Comparison of ENCODE assay signal across 9 mouse cellular contexts in genomic region chr4:149075871-149076575, GRCm38 (mm10). TPM values are rescaled to one million over a fixed set of nuclear protein-coding genes. Genes with fewer than 3 reads are reported as not detected.
A peak's percentile ranks its signal among the peaks of the same experiment; 100 is the strongest.
DNase-seq lines count a peak whose midpoint lies in the region; ATAC-seq lines count a peak whose summit lies in the region.
"Had no signal": no experiment of that assay in that cellular context is flagged by ENCODE, and none has a peak within 500 bp of the region (broad histone marks: within the 10 kb centered on the region; RNA-seq: fewer than 3 reads in every experiment).

No protein-coding gene starts in this region.

- peaks cover 13% of the 10 kb centered on the region; the same call in 1 of the 2 replicates for H3K36me3 ChIP-seq in intestine, embryonic 14.5 days (ENCODE audit: control insufficient read depth, insufficient read depth, low read length)

- peak; percentile 69 for ATAC-seq in intestine, embryonic 14.5 days (replicated peaks; ENCODE audit: low FRiP score, low TSS enrichment, low read depth)
- ATAC-seq in megakaryocyte-erythroid progenitor cell, adult 5-6 weeks (replicated peaks; ENCODE audit: low FRiP score, low TSS enrichment, poor library complexity, severe bottlenecking) = peak; percentile 94

- H3K4me3 ChIP-seq in intestine, embryonic 14.5 days (ENCODE audit: low read depth, low read length) = no peak overlapping the region
- H3K4me3 ChIP-seq: myocyte had no signal

- H3K27ac ChIP-seq in intestine, embryonic 14.5 days (ENCODE audit: low read depth) = 0 out of 2 replicates have a peak overlapping the region, but pooled peaks have one; percentile 25

- WGBS in intestine, embryonic 14.5 days = 28% methylated on average over 10 of the region's 10 CpGs

- H3K9me3 ChIP-seq in intestine, embryonic 14.5 days (ENCODE audit: control insufficient read depth, low read length) = no peaks in the 10 kb centered on the region

- H3K27me3 ChIP-seq in intestine, embryonic 14.5 days (replicated peaks; ENCODE audit: control insufficient read depth, insufficient read depth, low read length) = no peaks in the 10 kb centered on the region

- intact Hi-C loops in left cerebral cortex, postnatal 10 days (cut with DNase I) = no loop called here

- H3K4me2 ChIP-seq in intestine, embryonic 14.5 days (ENCODE audit: low read length) = no peak overlapping the region

- H3K4me1 ChIP-seq in intestine, embryonic 14.5 days (replicated peaks; ENCODE audit: control insufficient read depth, insufficient read depth, low read length) = no peaks in the 10 kb centered on the region; the same call in 1 of the 2 replicates

- no peak overlapping the region for H3K9ac ChIP-seq in intestine, embryonic 14.5 days (ENCODE audit: low read length)

- DNase-seq in adipocyte (ENCODE audit: low spot score) = peak; percentile 70
- DNase-seq in embryo, embryonic 10 days (ENCODE audit: low spot score) = peak; percentile 83
- peak; percentile 50 for DNase-seq in gastrocnemius, postnatal 25 days
- DNase-seq in intestine, embryonic 14.5 days (ENCODE audit: low spot score) = peak; percentile 83
- peak; percentile 59 to 64 for DNase-seq in left cerebral cortex, postnatal 10 days (ENCODE audit: extremely low spot score in 1 of 2, low spot score in 2 of 2)
- peak; percentile 62 for DNase-seq in right cerebral cortex, postnatal 25 days
- peak; percentile 90 for DNase-seq in yolk sac, embryonic 10.5 days (ENCODE audit: low spot score)

RNA-seq across cellular contexts. Expression of gene Pex14, which starts 23.7 kb away (rescaled TPM):
- total RNA-seq in gastrocnemius, postnatal 25 days (2021) = 10 to 100 TPM; 17.5 to 18.8 TPM
- polyA plus RNA-seq in intestine, embryonic 14.5 days (2014; fragmentation: Nextera tagmentation; extraction: Ambion mirVana) = 43.9 and 46.0 TPM in 2 replicates
- total RNA-seq in left cerebral cortex, postnatal 10 days (2021) = 10 to 100 TPM; 34.8 to 36.9 TPM
- 10.3 and 15.8 TPM in 2 replicates for total RNA-seq in megakaryocyte-erythroid progenitor cell, adult 5-6 weeks (2014; fragmentation: Nextera tagmentation)
- total RNA-seq in megakaryocyte-erythroid progenitor cell, adult 5-6 weeks (2017) = 8.0 and 16.8 TPM in 2 replicates

RNA-seq across cellular contexts. Expression of gene Dffa, which starts 27.9 kb away (rescaled TPM):
- 10 to 100 TPM; 61.7 to 85.6 TPM for total RNA-seq in gastrocnemius, postnatal 25 days (2021)
- 37.4 and 39.8 TPM in 2 replicates for polyA plus RNA-seq in intestine, embryonic 14.5 days (2014; fragmentation: Nextera tagmentation; extraction: Ambion mirVana)
- total RNA-seq in left cerebral cortex, postnatal 10 days (2021) = 10 to 100 TPM; 55.8 to 62.7 TPM
- 27.6 and 28.1 TPM in 2 replicates for total RNA-seq in megakaryocyte-erythroid progenitor cell, adult 5-6 weeks (2014; fragmentation: Nextera tagmentation)
- total RNA-seq in megakaryocyte-erythroid progenitor cell, adult 5-6 weeks (2017) = 20.3 and 25.6 TPM in 2 replicates

RNA-seq across cellular contexts. Expression of gene Cort, which starts 50.5 kb away (rescaled TPM):
- under 1 TPM; 0.59 to 0.70 TPM for total RNA-seq in gastrocnemius, postnatal 25 days (2021)
- 0.38 TPM in 1 of 2 replicates, not detected in the other for polyA plus RNA-seq in intestine, embryonic 14.5 days (2014; fragmentation: Nextera tagmentation; extraction: Ambion mirVana)
- 10 to 100 TPM; 11.6 to 13.4 TPM for total RNA-seq in left cerebral cortex, postnatal 10 days (2021)
- total RNA-seq in megakaryocyte-erythroid progenitor cell, adult 5-6 weeks (2014; fragmentation: Nextera tagmentation) = not detected in 2 replicates
- not detected in 2 replicates for total RNA-seq in megakaryocyte-erythroid progenitor cell, adult 5-6 weeks (2017)
- polyA plus RNA-seq: myocyte had no signal

Comparison
In these comparisons a context has a peak if more than half of its experiments do, and no peak if none do; other contexts are left out.
1. RNA of gene Cort, which starts 50.5 kb away (total RNA-seq): 11.6 to 13.4 TPM in left cerebral cortex, postnatal 10 days; 0.59 to 0.70 TPM in gastrocnemius, postnatal 25 days and not detected in megakaryocyte-erythroid progenitor cell, adult 5-6 weeks; every median in the first group is over 4 times any median in the second.
2. Peak in every context shown above with its lines, with median percentiles within 50 percentile points of each other: DNase-seq.